Mouse (Mus musculus) testis, adult 2 months (tissue): ENCODE results near the gene Btg2.

Experiments used
- CTCF ChIP-seq: fragments of 200-500 bp; IDR thresholded peaks from 2 replicates; pipeline ENCODE4 v1.5.1; 2012; ENCODE audit warnings: low read depth, mild to moderate bottlenecking, inconsistent platforms, low read length, moderate library complexity; ENCODE audit not compliant: control insufficient read depth, insufficient read depth, insufficient replicate concordance
- POLR2A ChIP-seq: fragments of 200-500 bp; IDR thresholded peaks from 2 replicates; pipeline ENCODE4 v1.6.1; 2012; ENCODE audit warnings: low read depth, mild to moderate bottlenecking, inconsistent platforms, low read length, moderate library complexity; ENCODE audit not compliant: control insufficient read depth

DNA sequence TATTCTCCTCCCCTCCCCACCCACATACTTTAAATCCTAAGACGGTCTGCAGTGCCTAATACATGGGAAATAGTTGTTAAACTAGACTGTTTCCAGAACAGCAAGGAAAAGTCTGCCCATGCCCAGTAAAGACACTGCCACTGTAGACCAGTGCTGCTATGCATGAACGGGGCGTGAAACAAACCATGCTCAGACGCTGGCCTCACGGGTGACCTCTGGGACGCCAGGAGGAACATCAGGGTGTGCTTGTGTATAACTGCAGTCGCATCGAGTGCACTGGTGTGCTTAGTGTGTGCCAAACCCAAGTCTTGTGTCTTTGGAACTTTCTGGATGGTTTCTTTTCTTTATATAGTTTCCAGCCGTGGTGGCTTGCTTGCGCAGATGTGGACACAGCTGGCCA is 4.3 kb downstream of the Btg2 start:
- TF ChIP-seq CTCF (no peak), POLR2A (no peak)
